Mouse (Mus musculus) midbrain, postnatal 0 days (tissue): ENCODE results near the gene Ccnd1. TPM values are rescaled to one million over a fixed set of nuclear protein-coding genes. Genes with fewer than 3 reads are reported as not detected.

Experiments
- ATAC-seq: fragments of 200-750 bp; cut with Nextera tagmentation; 2 replicates; pipeline ENCODE4 v1.8.0; 2017; ENCODE audit warnings: moderate number of reproducible peaks, mild to moderate bottlenecking, moderate TSS enrichment, moderate library complexity; ENCODE audit not compliant: low FRiP score
- DNase-seq: peaks from one replicate; pipeline ENCODE4 v3.0.0-alpha.2; 2015; ENCODE audit warnings: low spot score
- H3K27ac ChIP-seq: fragments of 300-500 bp; sonication (generic); 2 replicates; pipeline ENCODE4 v1.5.1; 2014; ENCODE audit warnings: low read depth, mild to moderate bottlenecking, low read length, mixed read lengths
- H3K27me3 ChIP-seq: fragments of 300-500 bp; sonication (generic); 2 replicates; pipeline ENCODE4 v1.6.1; 2014; ENCODE audit warnings: low read length, control low read depth, mixed read lengths; ENCODE audit not compliant: insufficient read depth
- H3K36me3 ChIP-seq: fragments of 300-500 bp; sonication (generic); 2 replicates; pipeline ENCODE4 v1.6.1; 2014; ENCODE audit warnings: low read length, control low read depth, mixed read lengths; ENCODE audit not compliant: insufficient read depth
- H3K4me1 ChIP-seq: fragments of 300-500 bp; sonication (generic); 2 replicates; pipeline ENCODE4 v1.6.1; 2014; ENCODE audit warnings: mild to moderate bottlenecking, control low read depth, antibody characterized with exemption, low read length, mixed read lengths; ENCODE audit not compliant: insufficient read depth
- H3K4me2 ChIP-seq: fragments of 300-500 bp; sonication (generic); 2 replicates; pipeline ENCODE4 v1.6.1; 2014; ENCODE audit warnings: low read depth, mild to moderate bottlenecking, low read length, mixed read lengths; ENCODE audit not compliant: poor library complexity, severe bottlenecking
- H3K4me3 ChIP-seq: fragments of 300-500 bp; sonication (generic); 2 replicates; pipeline ENCODE4 v1.5.1; 2014; ENCODE audit warnings: low read depth, mild to moderate bottlenecking, low read length, moderate library complexity
- H3K9ac ChIP-seq: fragments of 300-500 bp; sonication (generic); replicated peaks from 2 replicates; pipeline ENCODE4 v1.6.1; 2014; ENCODE audit warnings: mild to moderate bottlenecking, low read length, moderate library complexity, mixed read lengths; ENCODE audit not compliant: poor library complexity, severe bottlenecking
- H3K9me3 ChIP-seq: fragments of 300-500 bp; sonication (generic); 2 replicates; pipeline ENCODE4 v1.6.1; 2016; ENCODE audit warnings: low read length, control low read depth
- CTCF ChIP-seq: IDR thresholded peaks from 2 replicates; pipeline ENCODE4 v1.5.1; 2016; ENCODE audit warnings: antibody characterized with exemption, mild to moderate bottlenecking
- WGBS: fragments of 180-500 bp; shearing (Covaris S2); extraction: QIAGEN DNeasy Blood & Tissue Kit; methylation state at CpG from one replicate; pipeline ENCODE4 v1.1.7; 2014; 5-methylcytosine and 5-hydroxymethylcytosine counted together
- polyA plus RNA-seq: library from polyadenylated mRNA; unstranded; fragments of >200 nt; fragmentation: Nextera tagmentation; extraction: Ambion mirVana; gene quantifications from 2 replicates; pipeline ENCODE4 v1.2.1, GENCODE M21; 2015
- total RNA-seq: library from RNA; depleted of rRNA; stranded (reverse); fragments of >200 nt; gene quantifications from 2 replicates; pipeline ENCODE4 v1.2.3, GENCODE M21; 2014

The Ccnd1 gene
- total and polyA plus RNA-seq, 2 experiments from 2014 or later, result 18.5 to 32.8 TPM

DNA sequence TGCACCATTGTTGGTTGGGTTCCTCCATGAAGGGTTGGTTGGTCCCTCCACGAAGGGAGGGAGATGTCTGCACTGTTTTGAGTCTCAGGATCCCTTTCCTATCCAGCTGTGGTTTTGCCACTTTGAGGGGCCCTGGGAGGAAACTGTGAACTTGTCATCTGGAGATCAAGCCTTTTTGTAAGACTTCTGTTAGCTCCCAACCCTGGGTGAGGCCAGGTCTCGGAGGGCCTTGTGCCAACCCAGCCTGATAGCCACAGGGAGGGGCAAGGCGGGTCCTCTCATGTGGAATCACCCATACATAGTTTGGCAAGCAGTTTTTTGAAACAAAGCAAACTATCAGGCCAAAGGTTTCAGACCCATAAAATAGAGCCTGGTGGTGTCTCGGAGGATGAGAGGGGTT, 24.6 kb upstream of the Ccnd1 start:
- no peak overlapping the region for H3K4me2 ChIP-seq
- no peaks in the 10 kb centered on the region for H3K4me1 ChIP-seq
- H3K27ac ChIP-seq, result no peak overlapping the region

GRCm38 (mm10) chr7:144963911-144964310, 24.2 kb upstream of the Ccnd1 start:
- 100% methylated on average over 1 of the region's 1 CpGs for WGBS
- H3K27ac ChIP-seq, result no peak overlapping the region
- no peak overlapping the region for H3K4me2 ChIP-seq
- no peak overlapping the region for H3K9ac ChIP-seq
- no peak for ATAC-seq
- DNase-seq, result no peak
- H3K36me3 ChIP-seq, result no peaks in the 10 kb centered on the region
- H3K4me1 ChIP-seq, result no peaks in the 10 kb centered on the region
- no peaks in the 10 kb centered on the region for H3K9me3 ChIP-seq
- H3K4me3 ChIP-seq, result no peak overlapping the region
- TF ChIP-seq CTCF, result no peak
- H3K27me3 ChIP-seq, result no peaks in the 10 kb centered on the region

More for the DNA sequence above, 24.6 kb upstream of the Ccnd1 start:
- no peak overlapping the region for H3K4me3 ChIP-seq
- TF ChIP-seq CTCF, result no peak
- ATAC-seq (no peak), DNase-seq (no peak)
- no peaks in the 10 kb centered on the region for H3K36me3 ChIP-seq
- H3K9ac ChIP-seq, result no peak overlapping the region
- H3K27me3 ChIP-seq, result no peaks in the 10 kb centered on the region
- H3K9me3 ChIP-seq, result no peaks in the 10 kb centered on the region
- WGBS, result 84% methylated on average over 4 of the region's 4 CpGs

- H3K4me1 ChIP-seq, result no peaks in the 10 kb centered on the region
- DNase-seq (no peak), ATAC-seq (no peak)
- WGBS, result 53% methylated on average over 12 of the region's 12 CpGs
- H3K4me2 ChIP-seq, result no peak overlapping the region
- H3K36me3 ChIP-seq, result no peaks in the 10 kb centered on the region
- H3K9ac ChIP-seq, result no peak overlapping the region
- no peaks in the 10 kb centered on the region for H3K27me3 ChIP-seq
- no peaks in the 10 kb centered on the region for H3K9me3 ChIP-seq
- no peak overlapping the region for H3K4me3 ChIP-seq
- no peak overlapping the region for H3K27ac ChIP-seq
- no peak for TF ChIP-seq CTCF
These were observed 19.0 kb upstream of the Ccnd1 start for GRCm38 (mm10) chr7:144958509-144959395.

- no peaks in the 10 kb centered on the region for H3K9me3 ChIP-seq
- TF ChIP-seq CTCF, result peak; percentile 54
- peaks cover 13% of the 10 kb centered on the region for H3K4me1 ChIP-seq
- H3K4me3 ChIP-seq, result peak overlapping the region; percentile 47
- no peaks in the 10 kb centered on the region for H3K36me3 ChIP-seq
- no peak overlapping the region for H3K27ac ChIP-seq
- ATAC-seq (peak; percentile 50), DNase-seq (peak; percentile 79)
- WGBS, result under 1% methylated on average over 45 of the region's 45 CpGs
- 0 out of 2 replicates have a peak overlapping the region, but pooled peaks have one; percentile 19 for H3K9ac ChIP-seq
- peak overlapping the region; percentile 93 for H3K4me2 ChIP-seq
- peaks cover 37% of the 10 kb centered on the region for H3K27me3 ChIP-seq
These were observed 3.5 kb upstream of the Ccnd1 start for GRCm38 (mm10) chr7:144943254-144943653.

- H3K4me3 ChIP-seq, result peak overlapping the region; percentile 47
- DNase-seq (no peak), ATAC-seq (no peak)
- H3K36me3 ChIP-seq, result no peaks in the 10 kb centered on the region
- H3K27ac ChIP-seq, result no peak overlapping the region
- under 1% methylated on average over 20 of the region's 20 CpGs for WGBS
- no peaks in the 10 kb centered on the region for H3K9me3 ChIP-seq
- H3K4me2 ChIP-seq, result peak overlapping the region; percentile 93
- no peak for TF ChIP-seq CTCF
- peaks cover 13% of the 10 kb centered on the region for H3K4me1 ChIP-seq
- H3K9ac ChIP-seq, result no peak overlapping the region
- peaks cover 37% of the 10 kb centered on the region for H3K27me3 ChIP-seq
These were observed 3.0 kb upstream of the Ccnd1 start for GRCm38 (mm10) chr7:144942744-144943135.

DNA sequence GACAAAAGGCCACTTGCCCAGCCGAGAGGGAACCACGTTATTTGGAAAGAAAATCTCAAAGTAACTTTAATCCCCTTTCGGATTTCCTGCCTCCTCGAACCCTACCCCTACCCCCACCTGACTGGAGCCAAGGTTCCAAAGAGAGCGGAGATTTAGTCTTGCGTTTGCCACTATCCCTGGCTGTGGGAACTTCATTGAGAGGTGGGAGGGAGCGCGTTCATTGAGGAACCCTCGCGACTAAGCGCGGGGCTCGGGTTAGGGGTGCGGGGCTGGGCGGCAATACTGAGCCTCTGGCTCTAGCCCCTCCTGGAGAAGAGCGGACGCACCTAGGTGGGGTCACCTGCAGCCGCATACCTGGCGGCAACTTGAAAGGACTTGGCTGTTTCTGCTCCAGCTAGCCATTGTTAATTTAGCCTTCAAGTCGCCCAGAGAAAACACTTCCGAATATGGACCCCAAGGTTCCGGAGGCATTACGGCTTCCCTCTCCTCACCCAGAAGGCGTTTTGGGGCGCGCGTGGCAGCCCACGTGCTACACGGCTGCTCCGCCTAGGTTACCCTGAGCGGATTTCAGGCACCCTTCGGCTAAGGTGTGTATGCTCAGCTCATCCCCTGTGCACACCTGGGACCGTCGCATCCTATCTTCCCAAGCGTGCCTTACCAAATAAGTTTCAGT, 2.5 kb upstream of the Ccnd1 start:
- H3K9ac ChIP-seq, result no peak overlapping the region
- H3K27ac ChIP-seq, result no peak overlapping the region
- H3K36me3 ChIP-seq, result no peaks in the 10 kb centered on the region
- peak overlapping the region; percentile 93 for H3K4me2 ChIP-seq
- 1% methylated on average over 35 of the region's 35 CpGs for WGBS
- DNase-seq (no peak), ATAC-seq (no peak)
- H3K9me3 ChIP-seq, result no peaks in the 10 kb centered on the region
- H3K27me3 ChIP-seq, result peaks cover 37% of the 10 kb centered on the region
- H3K4me3 ChIP-seq, result peak overlapping the region; percentile 47; the same call in 1 of the 2 replicates
- no peak for TF ChIP-seq CTCF
- H3K4me1 ChIP-seq, result peaks cover 13% of the 10 kb centered on the region
